Mouse (Mus musculus): ENCODE data around the gene Tmem212. TPM values are rescaled to one million over a fixed set of nuclear protein-coding genes. Genes with fewer than 3 reads are reported as not detected.

Tmem212 gene
- polyA plus RNA-seq, 1 experiment from 2014 or later, result 0.28 TPM

GRCm38 (mm10) chr3:27868681-27869080 lies 27.5 kb downstream of the Tmem212 start:
- Histone ChIP-seq H3K4me3 (replicated peaks; ENCODE audit: low read depth, low read length) (no peak overlapping the region), H3K27me3 (ENCODE audit: insufficient read depth, low read length) (no peaks in the 10 kb centered on the region), H3K4me2 (ENCODE audit: low read length) (no peak overlapping the region), H3K4me1 (replicated peaks; ENCODE audit: insufficient read depth, low read length) (no peaks in the 10 kb centered on the region; the same call in 1 of the 2 replicates), H3K9me3 (replicated peaks; ENCODE audit: low read length) (no peaks in the 10 kb centered on the region), H3K27ac (no peak overlapping the region), H3K9ac (ENCODE audit: low read depth, low read length) (no peak overlapping the region), H3K36me3 (ENCODE audit: insufficient read depth, low read length) (no peaks in the 10 kb centered on the region)
- no peak for DNase-seq (ENCODE audit: low spot score)
- no peak for TF ChIP-seq CTCF (IDR thresholded peaks at IDR 0.05; ENCODE audit: low read depth)
- no peak for ATAC-seq (replicated peaks; ENCODE audit: low FRiP score, low read depth)
- WGBS, result 96% methylated on average over 3 of the region's 3 CpGs

GRCm38 (mm10) chr3:27867731-27868130 lies 28.4 kb downstream of the Tmem212 start:
- Histone ChIP-seq H3K9ac (ENCODE audit: low read depth, low read length) (no peak overlapping the region), H3K4me2 (ENCODE audit: low read length) (no peak overlapping the region), H3K4me1 (replicated peaks; ENCODE audit: insufficient read depth, low read length) (peaks cover 2% of the 10 kb centered on the region; the same call in 1 of the 2 replicates), H3K27me3 (ENCODE audit: insufficient read depth, low read length) (no peaks in the 10 kb centered on the region), H3K36me3 (ENCODE audit: insufficient read depth, low read length) (no peaks in the 10 kb centered on the region), H3K9me3 (replicated peaks; ENCODE audit: low read length) (no peaks in the 10 kb centered on the region), H3K4me3 (replicated peaks; ENCODE audit: low read depth, low read length) (no peak overlapping the region), H3K27ac (no peak overlapping the region)
- DNase-seq (ENCODE audit: low spot score), result no peak
- ATAC-seq (replicated peaks; ENCODE audit: low FRiP score, low read depth), result no peak
- WGBS, result 71% methylated on average over 3 of the region's 3 CpGs
- TF ChIP-seq CTCF (IDR thresholded peaks at IDR 0.05; ENCODE audit: low read depth), result no peak

GRCm38 (mm10) chr3:27862821-27863740 lies 33.1 kb downstream of the Tmem212 start:
- Histone ChIP-seq H3K9ac (ENCODE audit: low read depth, low read length) (peak overlapping the region; percentile 41; the same call in 1 of the 2 replicates), H3K27ac (peak overlapping the region; percentile 85), H3K4me3 (replicated peaks; ENCODE audit: low read depth, low read length) (peak overlapping the region; percentile 27), H3K4me1 (replicated peaks; ENCODE audit: insufficient read depth, low read length) (peaks cover 16% of the 10 kb centered on the region; the same call in 1 of the 2 replicates), H3K9me3 (replicated peaks; ENCODE audit: low read length) (no peaks in the 10 kb centered on the region), H3K36me3 (ENCODE audit: insufficient read depth, low read length) (no peaks in the 10 kb centered on the region), H3K4me2 (ENCODE audit: low read length) (peak overlapping the region; percentile 56), H3K27me3 (ENCODE audit: insufficient read depth, low read length) (no peaks in the 10 kb centered on the region)
- peak; percentile 98 for DNase-seq (ENCODE audit: low spot score)
- peak; percentile 57 for TF ChIP-seq CTCF (IDR thresholded peaks at IDR 0.05; ENCODE audit: low read depth)
- ATAC-seq (replicated peaks; ENCODE audit: low FRiP score, low read depth), result peak; percentile 92
- WGBS, result 3% methylated on average over 16 of the region's 16 CpGs

- Histone ChIP-seq H3K9me3 (replicated peaks; ENCODE audit: low read length) (no peaks in the 10 kb centered on the region), H3K9ac (ENCODE audit: low read depth, low read length) (no peak overlapping the region), H3K36me3 (ENCODE audit: insufficient read depth, low read length) (no peaks in the 10 kb centered on the region), H3K4me1 (replicated peaks; ENCODE audit: insufficient read depth, low read length) (peaks cover 16% of the 10 kb centered on the region; the same call in 1 of the 2 replicates), H3K27ac (no peak overlapping the region), H3K4me2 (ENCODE audit: low read length) (no peak overlapping the region), H3K4me3 (replicated peaks; ENCODE audit: low read depth, low read length) (no peak overlapping the region), H3K27me3 (ENCODE audit: insufficient read depth, low read length) (no peaks in the 10 kb centered on the region)
- ATAC-seq (replicated peaks; ENCODE audit: low FRiP score, low read depth), result no peak
- no peak for TF ChIP-seq CTCF (IDR thresholded peaks at IDR 0.05; ENCODE audit: low read depth)
- 63% methylated on average over 6 of the region's 6 CpGs for WGBS
- no peak for DNase-seq (ENCODE audit: low spot score)
Observed at GRCm38 (mm10) chr3:27861601-27862000, 34.6 kb downstream of the Tmem212 start.

- H3K9me3 ChIP-seq (replicated peaks; ENCODE audit: low read length), result no peaks in the 10 kb centered on the region
- 82% methylated on average over 6 of the region's 6 CpGs for WGBS
- DNase-seq (ENCODE audit: low spot score) (no peak), ATAC-seq (replicated peaks; ENCODE audit: low FRiP score, low read depth) (no peak)
- TF ChIP-seq CTCF (IDR thresholded peaks at IDR 0.05; ENCODE audit: low read depth), result no peak
- no peak overlapping the region for H3K9ac ChIP-seq (ENCODE audit: low read depth, low read length)
- no peak overlapping the region for H3K4me3 ChIP-seq (replicated peaks; ENCODE audit: low read depth, low read length)
- no peaks in the 10 kb centered on the region for H3K27me3 ChIP-seq (ENCODE audit: insufficient read depth, low read length)
- H3K4me1 ChIP-seq (replicated peaks; ENCODE audit: insufficient read depth, low read length), result peaks cover 16% of the 10 kb centered on the region; the same call in 1 of the 2 replicates
- H3K36me3 ChIP-seq (ENCODE audit: insufficient read depth, low read length), result no peaks in the 10 kb centered on the region
- no peak overlapping the region for H3K4me2 ChIP-seq (ENCODE audit: low read length)
- no peak overlapping the region for H3K27ac ChIP-seq
Observed at GRCm38 (mm10) chr3:27861086-27861485, 35.1 kb downstream of the Tmem212 start.

- peaks cover 16% of the 10 kb centered on the region; the same call in 1 of the 2 replicates for H3K4me1 ChIP-seq (replicated peaks; ENCODE audit: insufficient read depth, low read length)
- H3K36me3 ChIP-seq (ENCODE audit: insufficient read depth, low read length), result no peaks in the 10 kb centered on the region
- no peak overlapping the region for H3K4me3 ChIP-seq (replicated peaks; ENCODE audit: low read depth, low read length)
- H3K9ac ChIP-seq (ENCODE audit: low read depth, low read length), result no peak overlapping the region
- no peak for TF ChIP-seq CTCF (IDR thresholded peaks at IDR 0.05; ENCODE audit: low read depth)
- H3K4me2 ChIP-seq (ENCODE audit: low read length), result peak overlapping the region; percentile 44
- H3K27me3 ChIP-seq (ENCODE audit: insufficient read depth, low read length), result no peaks in the 10 kb centered on the region
- ATAC-seq (replicated peaks; ENCODE audit: low FRiP score, low read depth), result peak; percentile 35; the same call in 1 of the 2 replicates
- no peaks in the 10 kb centered on the region for H3K9me3 ChIP-seq (replicated peaks; ENCODE audit: low read length)
- peak; percentile 92 for DNase-seq (ENCODE audit: low spot score)
- H3K27ac ChIP-seq, result peak overlapping the region; percentile 63
- 10% methylated on average over 5 of the region's 5 CpGs for WGBS
Observed at GRCm38 (mm10) chr3:27859161-27859561, 37.0 kb downstream of the Tmem212 start.
